Mouse (Mus musculus): Measurements from ENCODE around the gene Ptcra. TPM values are rescaled to one million over a fixed set of nuclear protein-coding genes. Genes with fewer than 3 reads are reported as not detected.

Gene Ptcra
- polyA plus RNA-seq, 1 experiment from 2014 or later: not detected

- H3K4me2 ChIP-seq (ENCODE audit: low read length): no peak overlapping the region
- peaks cover 10% of the 10 kb centered on the region; the same call in 1 of the 2 replicates for H3K36me3 ChIP-seq (ENCODE audit: control insufficient read depth, insufficient read depth, low read length)
- no peak overlapping the region for H3K4me3 ChIP-seq (ENCODE audit: low read length)
- no peaks in the 10 kb centered on the region for H3K9me3 ChIP-seq (ENCODE audit: control insufficient read depth, low read length)
- ATAC-seq: no peak
- H3K9ac ChIP-seq (ENCODE audit: low read depth, low read length): no peak overlapping the region
- WGBS: 53% methylated on average over 9 of the region's 10 CpGs
- no peaks in the 10 kb centered on the region for H3K4me1 ChIP-seq (ENCODE audit: control insufficient read depth, insufficient read depth, low read depth, low read length)
- no peak overlapping the region for H3K27ac ChIP-seq (ENCODE audit: low read depth, low read length)
- H3K27me3 ChIP-seq (replicated peaks; ENCODE audit: control insufficient read depth, insufficient read depth, low read length): no peaks in the 10 kb centered on the region
Observed at GRCm38 (mm10) chr17:46736160-46736559, 27.4 kb downstream of the Ptcra start.

GRCm38 (mm10) chr17:46735287-46735686, 28.2 kb downstream of the Ptcra start:
- Histone ChIP-seq H3K9me3 (ENCODE audit: control insufficient read depth, low read length) (no peaks in the 10 kb centered on the region), H3K4me3 (ENCODE audit: low read length) (no peak overlapping the region), H3K36me3 (ENCODE audit: control insufficient read depth, insufficient read depth, low read length) (peaks cover 10% of the 10 kb centered on the region; the same call in 1 of the 2 replicates), H3K27ac (ENCODE audit: low read depth, low read length) (no peak overlapping the region), H3K9ac (ENCODE audit: low read depth, low read length) (no peak overlapping the region), H3K27me3 (replicated peaks; ENCODE audit: control insufficient read depth, insufficient read depth, low read length) (no peaks in the 10 kb centered on the region), H3K4me2 (ENCODE audit: low read length) (no peak overlapping the region), H3K4me1 (ENCODE audit: control insufficient read depth, insufficient read depth, low read depth, low read length) (no peaks in the 10 kb centered on the region)
- WGBS: 88% methylated on average over 7 of the region's 7 CpGs
- ATAC-seq: no peak

- Histone ChIP-seq H3K4me2 (ENCODE audit: low read length) (no peak overlapping the region), H3K27me3 (replicated peaks; ENCODE audit: control insufficient read depth, insufficient read depth, low read length) (no peaks in the 10 kb centered on the region), H3K27ac (ENCODE audit: low read depth, low read length) (no peak overlapping the region), H3K4me1 (ENCODE audit: control insufficient read depth, insufficient read depth, low read depth, low read length) (no peaks in the 10 kb centered on the region), H3K4me3 (ENCODE audit: low read length) (no peak overlapping the region), H3K9me3 (ENCODE audit: control insufficient read depth, low read length) (no peaks in the 10 kb centered on the region), H3K9ac (ENCODE audit: low read depth, low read length) (no peak overlapping the region), H3K36me3 (ENCODE audit: control insufficient read depth, insufficient read depth, low read length) (peaks cover 10% of the 10 kb centered on the region; the same call in 1 of the 2 replicates)
- no peak for ATAC-seq
- 97% methylated on average over 3 of the region's 3 CpGs for WGBS
Observed at GRCm38 (mm10) chr17:46734055-46734454, 29.5 kb downstream of the Ptcra start.

GRCm38 (mm10) chr17:46728904-46729318, 34.6 kb downstream of the Ptcra start, which contains the start of gene Gnmt:
Gene Gnmt (minus strand): TSS chr17:46729168.
- Histone ChIP-seq H3K9ac (ENCODE audit: low read depth, low read length) (no peak within 1 kb of the TSS), H3K9me3 (ENCODE audit: control insufficient read depth, low read length) (no peaks in the 10 kb centered on the region), H3K4me2 (ENCODE audit: low read length) (peak within 1 kb of the TSS; percentile 25; the same call in 1 of the 2 replicates), H3K27ac (ENCODE audit: low read depth, low read length) (no peak within 1 kb of the TSS), H3K4me3 (ENCODE audit: low read length) (no peak within 1 kb of the TSS), H3K4me1 (ENCODE audit: control insufficient read depth, insufficient read depth, low read depth, low read length) (no peaks in the 10 kb centered on the region), H3K36me3 (ENCODE audit: control insufficient read depth, insufficient read depth, low read length) (peaks cover 7% of the 10 kb centered on the region; the same call in 1 of the 2 replicates), H3K27me3 (replicated peaks; ENCODE audit: control insufficient read depth, insufficient read depth, low read length) (no peaks in the 10 kb centered on the region)
- WGBS: 26% methylated on average over 24 of the region's 24 CpGs
- peak; percentile 25; the same call in 1 of the 2 replicates for ATAC-seq

GRCm38 (mm10) chr17:46728496-46728895, 35.0 kb downstream of the Ptcra start:
- no peak overlapping the region for H3K4me3 ChIP-seq (ENCODE audit: low read length)
- no peak overlapping the region for H3K27ac ChIP-seq (ENCODE audit: low read depth, low read length)
- no peaks in the 10 kb centered on the region for H3K9me3 ChIP-seq (ENCODE audit: control insufficient read depth, low read length)
- H3K4me2 ChIP-seq (ENCODE audit: low read length): no peak overlapping the region
- 55% methylated on average over 11 of the region's 11 CpGs for WGBS
- H3K27me3 ChIP-seq (replicated peaks; ENCODE audit: control insufficient read depth, insufficient read depth, low read length): no peaks in the 10 kb centered on the region
- no peaks in the 10 kb centered on the region for H3K4me1 ChIP-seq (ENCODE audit: control insufficient read depth, insufficient read depth, low read depth, low read length)
- no peak overlapping the region for H3K9ac ChIP-seq (ENCODE audit: low read depth, low read length)
- H3K36me3 ChIP-seq (ENCODE audit: control insufficient read depth, insufficient read depth, low read length): peaks cover 7% of the 10 kb centered on the region; the same call in 1 of the 2 replicates
- no peak for ATAC-seq

- H3K27ac ChIP-seq (ENCODE audit: low read depth, low read length): no peak overlapping the region
- no peak overlapping the region for H3K9ac ChIP-seq (ENCODE audit: low read depth, low read length)
- ATAC-seq: no peak
- no peak overlapping the region for H3K4me3 ChIP-seq (ENCODE audit: low read length)
- no peak overlapping the region for H3K4me2 ChIP-seq (ENCODE audit: low read length)
- H3K9me3 ChIP-seq (ENCODE audit: control insufficient read depth, low read length): no peaks in the 10 kb centered on the region
- peaks cover 7% of the 10 kb centered on the region; the same call in 1 of the 2 replicates for H3K36me3 ChIP-seq (ENCODE audit: control insufficient read depth, insufficient read depth, low read length)
- 47% methylated on average over 6 of the region's 6 CpGs for WGBS
- no peaks in the 10 kb centered on the region for H3K4me1 ChIP-seq (ENCODE audit: control insufficient read depth, insufficient read depth, low read depth, low read length)
- no peaks in the 10 kb centered on the region for H3K27me3 ChIP-seq (replicated peaks; ENCODE audit: control insufficient read depth, insufficient read depth, low read length)
Observed at GRCm38 (mm10) chr17:46728021-46728420, 35.5 kb downstream of the Ptcra start.

- H3K4me2 ChIP-seq (ENCODE audit: low read length): no peak overlapping the region
Observed at GRCm38 (mm10) chr17:46727271-46727670, 36.2 kb downstream of the Ptcra start.

GRCm38 (mm10) chr17:46725731-46726645, 37.5 kb downstream of the Ptcra start:
- 93% methylated on average over 26 of the region's 26 CpGs for WGBS
- no peak for ATAC-seq

More at GRCm38 (mm10) chr17:46727271-46727670, 36.2 kb downstream of the Ptcra start:
- Histone ChIP-seq H3K27me3 (replicated peaks; ENCODE audit: control insufficient read depth, insufficient read depth, low read length) (no peaks in the 10 kb centered on the region), H3K27ac (ENCODE audit: low read depth, low read length) (no peak overlapping the region), H3K4me3 (ENCODE audit: low read length) (no peak overlapping the region), H3K4me1 (ENCODE audit: control insufficient read depth, insufficient read depth, low read depth, low read length) (no peaks in the 10 kb centered on the region), H3K9me3 (ENCODE audit: control insufficient read depth, low read length) (no peaks in the 10 kb centered on the region), H3K36me3 (ENCODE audit: control insufficient read depth, insufficient read depth, low read length) (peaks cover 9% of the 10 kb centered on the region), H3K9ac (ENCODE audit: low read depth, low read length) (no peak overlapping the region)
- WGBS: 91% methylated on average over 11 of the region's 11 CpGs
- no peak for ATAC-seq

GRCm38 (mm10) chr17:46725273-46725672, 38.2 kb downstream of the Ptcra start:
- Histone ChIP-seq H3K4me2 (ENCODE audit: low read length) (no peak overlapping the region), H3K9me3 (ENCODE audit: control insufficient read depth, low read length) (no peaks in the 10 kb centered on the region), H3K27me3 (replicated peaks; ENCODE audit: control insufficient read depth, insufficient read depth, low read length) (no peaks in the 10 kb centered on the region), H3K27ac (ENCODE audit: low read depth, low read length) (no peak overlapping the region), H3K4me1 (ENCODE audit: control insufficient read depth, insufficient read depth, low read depth, low read length) (no peaks in the 10 kb centered on the region), H3K36me3 (ENCODE audit: control insufficient read depth, insufficient read depth, low read length) (peaks cover 15% of the 10 kb centered on the region), H3K4me3 (ENCODE audit: low read length) (no peak overlapping the region), H3K9ac (ENCODE audit: low read depth, low read length) (no peak overlapping the region)
- ATAC-seq: no peak
- 50% methylated on average over 9 of the region's 9 CpGs for WGBS

More at GRCm38 (mm10) chr17:46725731-46726645, 37.5 kb downstream of the Ptcra start:
- no peaks in the 10 kb centered on the region for H3K27me3 ChIP-seq (replicated peaks; ENCODE audit: control insufficient read depth, insufficient read depth, low read length)
- no peaks in the 10 kb centered on the region for H3K4me1 ChIP-seq (ENCODE audit: control insufficient read depth, insufficient read depth, low read depth, low read length)
- no peaks in the 10 kb centered on the region for H3K9me3 ChIP-seq (ENCODE audit: control insufficient read depth, low read length)
- no peak overlapping the region for H3K4me3 ChIP-seq (ENCODE audit: low read length)
- H3K36me3 ChIP-seq (ENCODE audit: control insufficient read depth, insufficient read depth, low read length): peaks cover 15% of the 10 kb centered on the region
- no peak overlapping the region for H3K9ac ChIP-seq (ENCODE audit: low read depth, low read length)
- no peak overlapping the region for H3K27ac ChIP-seq (ENCODE audit: low read depth, low read length)
- no peak overlapping the region for H3K4me2 ChIP-seq (ENCODE audit: low read length)
